Mouse (Mus musculus) hindbrain, embryonic 13.5 days (tissue): ENCODE data around the gene Inpp1. TPM values are rescaled to one million over a fixed set of nuclear protein-coding genes. Genes with fewer than 3 reads are reported as not detected.

Experiments used
- ATAC-seq: fragments of 200-750 bp; cut with Nextera tagmentation; 2 replicates; pipeline ENCODE4 v1.8.0; 2017; ENCODE audit warnings: moderate TSS enrichment; ENCODE audit not compliant: low FRiP score
- H3K27ac ChIP-seq: fragments of 300-500 bp; sonication (generic); 2 replicates; pipeline ENCODE4 v1.5.1; 2015; ENCODE audit warnings: inconsistent platforms, mild to moderate bottlenecking, moderate library complexity
- H3K27me3 ChIP-seq: fragments of 300-500 bp; sonication (generic); 2 replicates; pipeline ENCODE4 v1.6.1; 2015; ENCODE audit warnings: mild to moderate bottlenecking, inconsistent platforms
- H3K36me3 ChIP-seq: fragments of 300-500 bp; sonication (generic); 2 replicates; pipeline ENCODE4 v1.6.1; 2015; ENCODE audit warnings: mild to moderate bottlenecking, inconsistent platforms
- H3K4me1 ChIP-seq: fragments of 300-500 bp; sonication (generic); replicated peaks from 2 replicates; pipeline ENCODE4 v1.6.1; 2015; ENCODE audit warnings: inconsistent platforms
- H3K4me2 ChIP-seq: fragments of 300-500 bp; sonication (generic); 2 replicates; pipeline ENCODE4 v1.6.1; 2015; ENCODE audit warnings: inconsistent platforms, mild to moderate bottlenecking, moderate library complexity
- H3K4me3 ChIP-seq: fragments of 300-500 bp; sonication (generic); 2 replicates; pipeline ENCODE4 v1.5.1; 2015; ENCODE audit warnings: mild to moderate bottlenecking, inconsistent platforms
- H3K9ac ChIP-seq: fragments of 300-500 bp; sonication (generic); 2 replicates; pipeline ENCODE4 v1.6.1; 2015; ENCODE audit warnings: mild to moderate bottlenecking, inconsistent platforms
- H3K9me3 ChIP-seq: fragments of 300-500 bp; sonication (generic); 2 replicates; pipeline ENCODE4 v1.6.1; 2016; ENCODE audit warnings: inconsistent platforms
- WGBS: fragments of 180-500 bp; shearing (Covaris S2); methylation state at CpG from one replicate; pipeline ENCODE4 v1.1.7; 2015; 5-methylcytosine and 5-hydroxymethylcytosine counted together
- polyA plus RNA-seq: library from polyadenylated mRNA; unstranded; fragments of >200 nt; fragmentation: Nextera tagmentation; extraction: Ambion mirVana; gene quantifications from 2 replicates; pipeline ENCODE4 v1.2.1, GENCODE M21; 2015

The Inpp1 gene
- polyA plus RNA-seq, 1 experiment from 2014 or later = 23.9 TPM

DNA sequence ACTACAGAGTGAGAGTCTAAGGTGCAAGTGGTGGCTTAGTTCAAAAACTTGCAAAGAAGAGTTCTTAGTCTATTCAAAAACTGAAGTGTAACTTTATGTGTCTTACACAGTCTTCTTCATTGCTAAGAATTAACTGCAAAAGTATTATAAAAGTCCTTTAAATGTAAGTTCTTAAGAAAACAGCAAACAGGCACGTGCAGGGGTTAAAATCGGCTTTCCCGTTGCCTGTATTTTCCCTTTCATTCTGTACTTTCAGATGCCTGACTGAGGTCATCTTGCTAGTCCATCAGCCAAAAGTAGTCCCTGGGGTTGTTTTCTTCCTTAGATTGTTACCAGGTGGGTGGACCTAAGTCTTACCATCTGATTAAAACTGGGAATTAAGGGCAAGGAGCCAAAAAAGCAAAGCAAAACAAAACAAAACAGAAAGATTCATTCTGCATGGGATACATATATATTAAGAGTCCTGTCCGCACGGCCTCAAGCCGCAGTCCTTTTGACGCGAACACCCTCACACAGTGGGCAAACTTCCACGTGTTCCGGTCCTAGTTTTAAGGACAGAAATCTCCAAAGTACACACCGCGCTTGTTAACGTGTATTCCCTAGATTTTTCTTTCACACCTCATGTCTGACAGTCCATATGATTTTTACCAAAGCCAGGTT, 1.1 kb downstream of the Inpp1 start:
- 68% methylated on average over 13 of the region's 13 CpGs for WGBS
- no peaks in the 10 kb centered on the region for H3K9me3 ChIP-seq
- ATAC-seq = peak; percentile 16; the same call in 1 of the 2 replicates
- no peaks in the 10 kb centered on the region for H3K27me3 ChIP-seq
- H3K4me2 ChIP-seq = peak overlapping the region; percentile 76
- H3K36me3 ChIP-seq = no peaks in the 10 kb centered on the region
- H3K27ac ChIP-seq = peak overlapping the region; percentile 90
- H3K9ac ChIP-seq = peak overlapping the region; percentile 94
- peaks cover 26% of the 10 kb centered on the region for H3K4me1 ChIP-seq
- H3K4me3 ChIP-seq = peak overlapping the region; percentile 73

DNA sequence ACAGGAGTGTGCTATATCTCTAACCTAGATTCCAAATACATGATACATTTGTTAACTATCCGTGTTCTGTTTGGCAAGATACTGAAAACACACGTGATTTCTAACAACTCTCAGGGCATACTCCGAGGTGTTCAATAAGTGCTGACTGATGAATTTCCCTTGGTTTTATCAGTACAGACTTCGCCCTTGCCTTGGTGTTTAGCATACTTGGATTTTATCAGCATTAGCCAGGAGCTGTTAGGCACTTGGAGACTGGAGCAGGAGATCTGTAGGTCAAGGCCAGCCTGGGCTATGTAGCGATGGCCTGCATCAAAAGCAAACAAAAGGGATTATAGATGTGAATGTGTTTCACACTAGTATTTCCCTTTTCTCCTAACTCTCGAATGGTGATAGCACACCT, 9.0 kb downstream of the Inpp1 start:
- Histone ChIP-seq H3K27me3 (no peaks in the 10 kb centered on the region), H3K36me3 (peaks cover 5% of the 10 kb centered on the region; the same call in 1 of the 2 replicates), H3K4me1 (no peaks in the 10 kb centered on the region), H3K4me2 (no peak overlapping the region), H3K9me3 (no peaks in the 10 kb centered on the region), H3K4me3 (no peak overlapping the region), H3K27ac (no peak overlapping the region), H3K9ac (no peak overlapping the region)
- no peak for ATAC-seq
- 91% methylated on average over 6 of the region's 6 CpGs for WGBS

DNA sequence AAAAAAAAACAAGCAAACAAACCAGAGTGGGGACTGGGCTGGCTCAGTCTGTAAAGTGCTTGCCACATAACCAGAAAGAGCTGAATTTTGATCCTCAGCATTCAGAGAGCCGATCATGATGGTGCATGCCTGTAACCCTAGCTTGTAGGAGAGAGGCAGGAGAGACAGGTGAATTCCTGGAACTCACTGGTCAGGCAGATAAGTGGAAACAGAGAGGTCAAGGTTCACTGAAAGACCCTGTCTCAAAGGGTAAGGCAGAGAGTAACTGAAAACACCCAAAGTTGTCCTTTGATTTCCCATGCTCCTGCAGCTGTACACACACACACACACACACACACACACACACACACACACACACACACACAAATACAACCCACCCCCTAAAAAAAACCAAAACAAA, 12.4 kb downstream of the Inpp1 start:
- WGBS = 83% methylated on average over 1 of the region's 1 CpGs
- Histone ChIP-seq H3K4me2 (no peak overlapping the region), H3K27ac (no peak overlapping the region), H3K9ac (no peak overlapping the region), H3K27me3 (no peaks in the 10 kb centered on the region), H3K4me3 (no peak overlapping the region), H3K4me1 (no peaks in the 10 kb centered on the region), H3K36me3 (peaks cover 8% of the 10 kb centered on the region; the same call in 1 of the 2 replicates), H3K9me3 (no peaks in the 10 kb centered on the region)
- no peak for ATAC-seq

DNA sequence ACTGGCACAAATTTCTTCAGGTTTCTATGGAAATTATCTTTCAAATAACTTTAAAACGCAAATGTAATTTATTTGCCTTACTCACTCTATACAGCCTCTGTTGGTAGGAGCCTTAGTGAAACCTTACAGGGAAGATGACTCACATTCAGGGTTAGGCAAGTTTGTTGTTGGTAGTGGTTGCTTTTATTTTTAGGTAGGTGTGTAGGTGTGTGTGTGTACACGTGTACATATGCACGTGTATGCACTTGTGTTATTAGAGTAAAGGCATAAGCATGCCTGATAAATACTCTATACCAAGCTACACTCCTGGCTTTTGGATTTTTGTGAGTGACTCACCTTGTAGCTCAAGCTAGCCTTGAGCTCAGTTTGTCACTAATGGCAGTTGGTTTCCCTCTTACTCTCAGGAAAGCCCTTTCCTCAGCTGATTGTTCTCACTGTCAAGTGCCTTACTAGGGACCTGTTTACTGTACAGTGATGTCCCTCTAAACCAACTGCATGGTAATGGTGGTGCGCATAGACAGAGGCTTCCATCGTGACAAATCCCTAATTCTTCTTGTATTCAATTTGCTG, 15.0 kb downstream of the Inpp1 start:
- WGBS = 94% methylated on average over 5 of the region's 5 CpGs
- Histone ChIP-seq H3K27me3 (no peaks in the 10 kb centered on the region), H3K27ac (no peak overlapping the region)

DNA sequence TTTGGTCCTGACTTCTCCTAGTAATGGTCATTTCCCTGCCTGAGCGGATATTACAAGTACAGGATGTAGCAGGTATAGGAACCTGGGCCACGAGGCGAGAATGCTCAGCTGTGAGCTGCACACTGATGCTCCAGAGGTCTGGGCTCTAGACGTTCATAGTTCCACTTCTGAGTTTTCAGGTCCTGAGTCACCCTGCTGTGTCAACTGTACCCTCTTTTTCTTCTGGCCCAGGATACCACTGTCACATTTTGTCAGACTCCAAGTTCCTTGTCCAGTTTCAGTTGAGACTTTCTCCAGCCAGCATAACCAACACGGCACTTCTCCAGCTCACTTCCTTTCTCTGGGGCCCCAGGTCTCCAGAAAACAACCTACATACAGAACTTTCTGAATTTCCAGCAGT, 15.8 kb downstream of the Inpp1 start:
- WGBS = 85% methylated on average over 5 of the region's 5 CpGs
- Histone ChIP-seq H3K27ac (no peak overlapping the region), H3K4me1 (peaks cover 4% of the 10 kb centered on the region; the same call in 1 of the 2 replicates), H3K9me3 (no peaks in the 10 kb centered on the region), H3K36me3 (0 out of 2 replicates have a peak, but pooled peaks cover 10% of the 10 kb centered on the region), H3K4me3 (no peak overlapping the region), H3K9ac (no peak overlapping the region), H3K27me3 (no peaks in the 10 kb centered on the region), H3K4me2 (no peak overlapping the region)
- ATAC-seq = no peak

More for the DNA sequence above, 15.0 kb downstream of the Inpp1 start:
- ATAC-seq = no peak
- H3K4me1 ChIP-seq = peaks cover 4% of the 10 kb centered on the region; the same call in 1 of the 2 replicates
- H3K36me3 ChIP-seq = 0 out of 2 replicates have a peak, but pooled peaks cover 10% of the 10 kb centered on the region
- H3K9me3 ChIP-seq = no peaks in the 10 kb centered on the region
- H3K4me2 ChIP-seq = no peak overlapping the region
- H3K9ac ChIP-seq = no peak overlapping the region
- no peak overlapping the region for H3K4me3 ChIP-seq

DNA sequence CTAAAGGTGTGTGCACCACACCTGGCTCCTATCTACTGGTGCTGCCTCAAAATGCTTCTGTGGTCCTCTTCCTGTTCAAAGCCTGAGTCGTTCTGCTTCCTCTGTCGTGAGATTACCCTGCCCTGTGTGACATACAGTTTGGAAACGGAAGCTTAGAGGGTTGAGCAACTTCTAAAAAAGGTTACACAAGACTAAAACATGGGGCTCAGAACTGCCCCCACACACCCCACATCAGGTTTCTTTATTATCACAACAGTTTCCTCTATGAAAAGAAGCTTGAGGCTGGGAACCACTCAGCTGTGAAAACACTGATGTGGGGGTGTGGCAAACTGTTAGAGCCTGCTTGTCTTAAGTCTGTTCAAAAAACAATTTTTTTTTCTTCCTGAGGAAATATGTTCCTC, 17.1 kb downstream of the Inpp1 start:
- Histone ChIP-seq H3K27me3 (no peaks in the 10 kb centered on the region), H3K9ac (no peak overlapping the region), H3K4me1 (peaks cover 4% of the 10 kb centered on the region; the same call in 1 of the 2 replicates), H3K4me2 (no peak overlapping the region), H3K9me3 (no peaks in the 10 kb centered on the region), H3K27ac (no peak overlapping the region), H3K4me3 (no peak overlapping the region), H3K36me3 (peaks cover 15% of the 10 kb centered on the region; the same call in 1 of the 2 replicates)
- 72% methylated on average over 3 of the region's 3 CpGs for WGBS
- ATAC-seq = no peak

DNA sequence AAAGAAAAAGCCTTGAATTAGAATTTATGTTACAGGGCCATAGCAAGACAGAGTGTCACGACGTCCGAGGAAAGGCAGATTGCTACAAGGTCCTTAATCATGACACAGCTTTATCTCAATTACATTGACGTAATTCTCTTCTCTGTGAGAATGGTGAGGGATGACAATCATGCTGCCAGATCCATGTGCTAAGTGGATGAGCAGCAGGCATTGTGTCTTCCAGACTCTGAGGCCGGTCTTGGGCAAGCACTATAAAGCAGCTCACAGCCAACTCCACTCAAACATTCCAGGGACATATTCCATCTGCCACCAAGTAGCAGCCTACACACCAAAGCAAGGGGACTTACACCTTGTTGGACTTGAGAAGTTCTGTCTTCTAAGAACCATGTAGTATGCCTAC, 17.7 kb downstream of the Inpp1 start:
- Histone ChIP-seq H3K4me1 (peaks cover 4% of the 10 kb centered on the region; the same call in 1 of the 2 replicates), H3K36me3 (peaks cover 16% of the 10 kb centered on the region), H3K27me3 (no peaks in the 10 kb centered on the region), H3K4me2 (no peak overlapping the region), H3K9me3 (no peaks in the 10 kb centered on the region), H3K27ac (no peak overlapping the region), H3K4me3 (no peak overlapping the region), H3K9ac (no peak overlapping the region)
- WGBS = 69% methylated on average over 5 of the region's 5 CpGs
- no peak for ATAC-seq

DNA sequence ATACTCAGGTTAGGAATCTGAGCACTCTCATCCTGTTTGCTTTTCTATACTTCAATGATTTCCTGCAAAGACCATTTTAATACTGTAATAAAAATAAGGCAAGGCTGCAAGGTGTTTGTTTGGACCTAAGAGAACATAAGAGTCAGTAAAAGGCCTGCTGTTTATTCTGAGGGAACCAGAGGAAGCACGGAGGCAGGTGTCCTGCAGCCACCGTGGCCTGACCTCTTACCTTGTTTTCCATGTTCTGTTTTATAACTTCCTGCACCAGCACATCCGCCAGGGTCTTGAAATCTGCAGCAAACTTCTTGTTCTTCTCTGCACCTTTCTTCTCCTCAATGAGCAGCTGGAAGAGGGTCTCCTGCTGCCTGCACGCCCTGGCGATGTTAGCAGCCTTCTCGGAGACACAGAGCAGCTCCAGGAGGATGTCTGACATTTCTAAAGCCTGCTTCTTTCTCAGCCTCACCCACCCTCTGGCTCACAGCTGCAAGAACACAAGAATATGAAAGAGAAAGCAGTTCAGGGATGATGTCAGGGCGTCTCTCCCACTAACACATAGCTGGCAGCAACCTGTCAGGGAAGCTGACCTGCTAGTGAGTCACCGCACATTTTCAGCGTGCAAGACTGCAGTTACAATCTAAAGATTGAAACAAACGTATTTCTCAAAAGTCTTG, 18.3 kb downstream of the Inpp1 start:
- no peak overlapping the region for H3K4me3 ChIP-seq
- no peaks in the 10 kb centered on the region for H3K9me3 ChIP-seq
- ATAC-seq = no peak
- no peak overlapping the region for H3K27ac ChIP-seq
- no peak overlapping the region for H3K4me2 ChIP-seq
- H3K9ac ChIP-seq = 0 out of 2 replicates have a peak overlapping the region, but pooled peaks have one; percentile 13
- peaks cover 21% of the 10 kb centered on the region for H3K36me3 ChIP-seq
- H3K27me3 ChIP-seq = no peaks in the 10 kb centered on the region
- WGBS = 78% methylated on average over 10 of the region's 10 CpGs
- peaks cover 4% of the 10 kb centered on the region; the same call in 1 of the 2 replicates for H3K4me1 ChIP-seq

DNA sequence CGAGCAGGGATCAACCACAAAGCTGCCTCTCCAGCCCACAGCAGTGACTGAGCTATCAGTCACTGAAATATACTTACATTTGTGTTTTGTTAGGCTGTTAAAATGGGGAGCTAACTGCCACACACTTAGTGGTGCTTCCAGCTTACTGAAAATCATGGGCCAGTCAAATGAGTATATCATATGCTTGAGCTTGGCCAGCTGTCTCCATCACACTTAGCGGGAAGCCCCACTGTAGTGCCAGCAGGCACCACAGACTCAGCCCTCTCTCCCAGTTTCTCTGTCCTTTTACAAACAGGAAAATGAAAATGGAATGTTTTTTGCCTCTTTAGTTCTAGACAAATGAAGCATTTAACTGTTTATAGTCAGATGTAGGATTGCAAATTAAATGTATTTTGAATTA, 21.6 kb downstream of the Inpp1 start:
- Histone ChIP-seq H3K4me2 (no peak overlapping the region), H3K27ac (no peak overlapping the region), H3K9ac (no peak overlapping the region), H3K36me3 (peaks cover 42% of the 10 kb centered on the region), H3K4me1 (peaks cover 4% of the 10 kb centered on the region; the same call in 1 of the 2 replicates), H3K27me3 (no peaks in the 10 kb centered on the region), H3K9me3 (no peaks in the 10 kb centered on the region), H3K4me3 (no peak overlapping the region)
- 91% methylated on average over 2 of the region's 2 CpGs for WGBS
- no peak for ATAC-seq

DNA sequence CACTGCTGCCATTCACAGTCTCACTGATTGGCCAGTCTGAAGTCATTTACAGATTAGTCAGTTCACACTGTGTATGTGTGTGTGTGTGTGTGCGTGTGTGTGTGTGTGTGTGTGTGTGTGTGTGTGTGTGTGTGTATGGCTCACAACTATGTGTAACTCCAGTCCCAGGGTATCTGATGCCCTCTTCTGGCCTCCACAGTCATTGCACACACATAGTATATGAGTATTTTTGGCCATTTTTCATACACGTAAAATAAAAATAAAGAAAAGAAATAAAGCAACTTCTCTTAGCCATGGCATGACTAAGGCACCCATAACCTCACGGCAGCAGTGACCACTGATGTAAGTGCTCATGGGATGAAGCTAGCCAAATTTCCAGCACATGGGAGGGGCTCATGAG, 23.8 kb downstream of the Inpp1 start:
- H3K27me3 ChIP-seq = no peaks in the 10 kb centered on the region
- H3K36me3 ChIP-seq = peaks cover 62% of the 10 kb centered on the region
- 0 out of 2 replicates have a peak, but pooled peaks cover 4% of the 10 kb centered on the region for H3K4me1 ChIP-seq
- H3K4me3 ChIP-seq = no peak overlapping the region
- no peak overlapping the region for H3K9ac ChIP-seq
- 88% methylated on average over 3 of the region's 3 CpGs for WGBS
- no peak overlapping the region for H3K27ac ChIP-seq
- H3K9me3 ChIP-seq = no peaks in the 10 kb centered on the region
- H3K4me2 ChIP-seq = no peak overlapping the region
- ATAC-seq = no peak

DNA sequence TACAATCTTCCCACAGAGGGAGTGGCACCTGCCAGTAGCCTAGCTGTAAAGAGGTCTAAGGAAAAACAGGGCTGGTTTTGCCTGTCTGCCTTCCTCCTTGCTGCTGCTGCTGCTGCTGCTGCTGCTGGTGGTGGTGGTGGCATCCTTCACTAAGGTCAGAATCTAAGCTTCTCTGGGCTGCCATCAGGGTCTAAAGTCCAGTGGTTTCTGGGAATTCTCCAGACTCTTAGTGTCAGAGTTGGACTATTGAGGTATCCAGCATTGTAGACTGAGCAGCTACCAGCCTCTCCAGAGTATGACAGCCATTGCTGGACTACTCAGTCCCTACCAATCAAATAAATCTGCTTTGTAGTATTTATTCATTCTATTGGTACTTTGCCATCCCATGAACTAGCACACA, 24.8 kb downstream of the Inpp1 start:
- no peak overlapping the region for H3K9ac ChIP-seq
- H3K4me1 ChIP-seq = 0 out of 2 replicates have a peak, but pooled peaks cover under 1% of the 10 kb centered on the region
- no peak overlapping the region for H3K4me3 ChIP-seq
- peaks cover 63% of the 10 kb centered on the region for H3K36me3 ChIP-seq
- ATAC-seq = no peak
- no peaks in the 10 kb centered on the region for H3K9me3 ChIP-seq
- H3K4me2 ChIP-seq = no peak overlapping the region
- no peaks in the 10 kb centered on the region for H3K27me3 ChIP-seq
- H3K27ac ChIP-seq = no peak overlapping the region

DNA sequence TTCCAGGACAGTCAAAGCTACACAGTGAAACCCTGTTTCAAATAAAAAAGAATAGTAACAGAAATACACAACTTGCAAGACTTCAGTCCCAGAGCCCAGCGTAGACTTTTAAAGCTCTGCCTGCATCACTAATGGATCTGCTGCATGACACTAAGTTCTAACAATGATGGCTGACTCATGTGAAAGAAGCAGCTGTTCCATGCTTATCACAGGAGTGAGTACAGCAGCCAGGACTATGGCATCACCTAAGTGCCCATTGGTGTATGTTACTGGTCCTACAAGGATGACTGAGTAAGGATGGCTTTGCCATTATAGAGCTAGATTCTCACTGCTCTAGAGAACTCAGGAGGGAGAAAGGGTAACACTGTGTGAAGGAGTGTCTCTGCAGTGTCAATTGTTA, 30.2 kb downstream of the Inpp1 start:
- H3K4me2 ChIP-seq = no peak overlapping the region
- no peaks in the 10 kb centered on the region for H3K9me3 ChIP-seq
- H3K36me3 ChIP-seq = peaks cover 46% of the 10 kb centered on the region
- no peak overlapping the region for H3K9ac ChIP-seq
- 100% methylated on average over 1 of the region's 1 CpGs for WGBS
- H3K4me1 ChIP-seq = no peaks in the 10 kb centered on the region
- no peak for ATAC-seq
- no peak overlapping the region for H3K27ac ChIP-seq
- H3K27me3 ChIP-seq = no peaks in the 10 kb centered on the region
- H3K4me3 ChIP-seq = no peak overlapping the region
